Mouse (Mus musculus) v-Abl transformed pro-B cells (cell line): ENCODE measurements around the gene Nup98.

Source experiments
- in situ Hi-C, 2 experiments: fragments of 400-800 bp; cut with MboI; formaldehyde crosslinking; loops; one replicate each; pipeline ENCODE4 v1.15.1; 2025; ENCODE audit not compliant: unreplicated experiment in 2 of 2

Nup98 gene

DNA sequence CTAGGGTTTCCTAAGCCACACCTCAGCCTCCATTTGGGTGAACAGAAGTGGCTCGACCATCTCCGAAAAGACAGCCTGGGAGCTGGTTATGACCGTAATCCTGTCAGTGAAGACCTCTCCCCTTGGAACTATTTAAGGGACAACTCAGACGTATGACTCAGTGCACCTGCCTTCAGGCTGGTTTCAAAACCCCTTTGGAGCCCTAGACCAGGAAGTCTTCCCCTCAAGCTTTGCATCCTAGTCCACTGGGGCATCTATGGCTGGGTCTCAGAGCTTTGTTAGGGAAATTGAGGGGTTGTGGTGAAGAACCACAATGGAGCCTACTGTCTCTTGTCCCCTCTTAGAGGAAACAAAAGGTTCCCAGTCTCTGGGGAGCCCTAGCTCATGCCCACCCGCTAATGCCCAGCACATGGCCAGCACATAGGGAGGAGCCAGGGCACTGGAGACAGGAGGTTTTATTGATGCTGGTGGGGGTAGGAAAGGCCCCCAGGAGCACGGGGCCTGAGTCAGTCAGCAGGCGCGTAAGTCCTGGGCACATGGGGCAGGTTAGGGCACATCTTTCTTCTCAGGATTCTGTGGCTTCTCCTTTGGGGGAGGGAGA is 28.8 kb upstream of the Nup98 start:
- in situ Hi-C loops: no loop called here

DNA sequence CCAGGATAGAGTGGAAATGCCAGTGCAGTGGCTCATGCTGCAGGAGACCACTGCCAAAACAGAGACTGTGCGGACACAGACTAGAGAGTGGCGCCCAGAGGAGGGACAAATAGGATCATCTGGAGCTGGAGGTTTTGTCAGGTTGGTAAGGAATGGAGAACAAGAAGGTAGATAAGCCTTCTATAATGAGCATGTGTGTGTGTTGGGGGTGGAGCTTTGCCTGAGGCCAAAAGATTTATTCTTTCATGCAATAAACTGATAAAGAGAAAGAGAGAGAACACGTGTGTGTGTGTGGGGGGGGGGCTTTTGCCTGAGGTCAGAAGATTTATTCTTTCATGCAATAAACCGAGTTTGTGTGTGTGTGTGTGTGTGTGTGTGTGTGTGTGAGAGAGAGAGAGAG is 23.1 kb upstream of the Nup98 start:
- in situ Hi-C loops: no loop called here

DNA sequence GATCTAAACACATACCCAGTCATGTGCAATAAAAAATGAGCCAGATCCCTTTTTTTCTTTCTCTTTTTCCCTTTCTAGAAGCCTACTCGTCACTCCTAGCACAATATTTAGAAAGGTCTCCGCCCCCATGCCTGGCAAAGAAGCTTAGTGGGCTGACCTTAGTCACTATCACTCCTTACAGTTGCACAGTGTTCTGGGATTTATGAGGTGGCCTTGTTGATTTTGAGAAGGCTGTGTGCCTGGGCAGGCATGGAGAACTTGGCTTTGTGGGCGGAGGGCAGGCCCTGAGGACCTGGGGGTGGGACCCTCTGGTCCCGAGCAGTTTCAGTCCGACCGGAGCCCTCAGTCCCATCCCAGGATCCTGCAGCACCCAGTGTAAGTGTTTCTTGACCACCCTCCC is 19.8 kb upstream of the Nup98 start:
- in situ Hi-C loops: no loop called here

DNA sequence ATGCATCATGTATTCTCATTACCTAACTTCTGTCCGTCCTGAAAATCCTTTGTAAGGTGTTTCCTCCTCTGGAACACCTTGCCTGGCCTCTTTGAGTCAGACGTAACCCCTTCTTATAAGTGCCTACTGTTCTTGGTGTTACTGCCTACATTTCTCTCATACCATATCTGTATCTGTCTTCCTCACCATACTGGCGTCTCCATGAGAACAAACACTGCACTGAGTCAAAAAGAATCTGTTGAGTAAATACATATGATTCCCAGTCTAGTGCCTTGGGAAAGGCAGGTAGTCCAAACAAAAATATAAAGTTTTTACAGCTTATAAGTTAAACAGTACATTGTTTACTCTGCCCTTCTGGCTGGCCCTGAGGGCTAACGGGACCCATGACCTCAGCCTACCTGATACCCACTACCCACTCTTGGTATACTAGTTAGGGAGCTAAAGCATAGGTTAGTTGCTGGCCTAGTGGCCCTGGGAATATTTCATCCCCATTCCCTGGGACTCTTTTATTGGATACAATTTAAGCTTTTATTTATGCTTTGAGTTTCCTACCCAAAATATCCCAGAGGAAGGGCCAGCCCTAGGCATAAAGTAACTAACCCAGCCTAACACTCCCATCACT is 18.2 kb upstream of the Nup98 start:
- in situ Hi-C loops: no loop called here

DNA sequence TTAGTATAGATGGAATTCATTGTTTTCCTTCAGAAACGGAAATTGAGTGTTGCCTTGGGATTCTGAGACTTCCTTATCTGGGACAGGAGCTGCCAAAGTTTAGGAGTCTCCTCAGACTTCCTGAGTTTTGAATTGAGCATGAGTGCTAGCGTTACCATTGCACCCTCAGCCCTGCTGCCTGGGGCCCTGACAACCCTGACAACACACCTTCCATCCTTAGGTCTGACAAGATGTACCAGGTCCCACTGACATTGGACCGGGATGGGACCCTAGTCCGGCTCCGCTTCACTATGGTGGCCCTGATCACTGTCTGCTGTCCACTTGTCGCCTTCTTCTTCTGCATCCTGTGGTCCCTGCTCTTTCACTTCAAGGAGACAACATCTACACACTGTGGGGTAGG is 16.1 kb upstream of the Nup98 start:
- in situ Hi-C loops: no loop called here

DNA sequence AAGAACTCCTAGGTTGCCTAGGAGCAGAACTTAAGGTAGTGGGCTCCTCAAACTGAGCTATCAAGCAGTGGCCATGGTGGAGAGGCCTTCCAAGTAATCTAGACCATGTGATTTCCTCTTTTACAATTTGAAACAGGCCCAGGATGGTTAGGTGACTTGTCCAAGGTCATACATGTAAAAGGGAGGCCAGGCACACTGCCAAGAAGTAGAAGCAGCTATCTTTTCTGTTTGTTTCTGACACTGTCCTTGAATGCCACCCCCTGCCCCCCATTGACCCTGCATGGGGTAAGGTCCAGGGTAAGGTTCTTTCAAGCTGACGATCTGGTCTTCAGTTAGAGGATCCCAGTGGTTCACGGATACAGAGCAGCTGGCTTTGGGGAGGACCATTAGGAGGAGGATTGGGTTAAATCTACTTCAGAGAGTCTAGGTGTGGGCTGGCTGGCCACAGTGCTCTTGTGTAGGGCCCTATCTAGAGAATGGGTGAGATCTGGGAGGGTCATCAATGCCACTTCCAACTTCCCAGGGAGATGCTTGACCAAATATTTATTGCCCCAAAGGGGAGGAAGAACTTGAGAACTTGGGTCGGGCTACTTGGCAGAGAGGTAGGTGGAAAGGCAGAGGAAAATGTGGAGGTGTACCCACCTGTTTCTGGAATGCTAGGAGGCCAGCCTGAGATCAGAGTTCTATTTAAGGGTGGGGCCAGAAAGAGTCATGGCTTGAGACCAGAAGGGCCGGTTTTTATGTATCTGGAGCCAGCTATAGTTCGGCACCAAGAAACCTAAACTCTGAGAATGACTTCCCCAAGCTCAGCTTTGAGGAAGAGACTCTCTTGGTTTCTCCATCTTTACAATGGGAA is 14.1 kb upstream of the Nup98 start:
- in situ Hi-C loops: loop anchor here in 1 of 2 experiments (25.0 kb wide), 1 partner anchor 562 kb away; the partner anchor contains the start of gene Clpb

DNA sequence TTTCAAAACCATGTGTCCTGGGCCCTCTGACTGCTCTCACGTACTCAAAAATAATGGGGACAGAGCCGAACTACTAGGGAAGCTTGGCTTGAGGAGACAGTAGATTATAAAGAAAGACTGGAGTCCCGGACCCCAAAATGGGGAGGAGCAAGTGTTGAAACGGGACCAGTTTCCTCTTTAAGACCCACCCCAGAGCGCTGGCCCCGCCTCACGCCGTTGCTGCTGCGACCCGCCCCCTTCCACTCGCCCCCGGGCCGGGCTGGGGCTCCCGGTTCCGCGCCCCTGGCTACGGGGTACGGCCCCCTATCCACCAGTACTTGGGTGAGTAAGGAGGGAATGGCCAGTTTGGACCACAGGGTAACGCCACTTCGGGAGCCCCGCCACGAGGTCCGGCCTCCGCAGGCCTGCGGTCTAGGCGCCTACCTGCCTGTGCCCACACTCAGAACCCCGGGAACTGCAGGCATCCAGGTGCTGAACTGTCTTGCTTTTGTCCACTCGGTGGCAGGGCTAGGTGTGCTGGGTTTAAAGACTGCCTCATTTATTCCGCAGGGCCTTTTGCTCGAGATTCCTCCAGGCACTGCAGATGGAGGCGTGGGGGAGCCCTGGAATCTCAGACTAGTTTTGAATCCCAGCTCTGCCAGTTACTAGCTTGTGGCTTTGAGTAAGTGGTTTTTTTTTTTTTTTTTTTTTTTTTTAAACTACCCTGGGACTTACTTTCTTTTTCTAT is 13.0 kb upstream of the Nup98 start:
- in situ Hi-C loops: loop anchor here in 1 of 2 experiments (25.0 kb wide), 1 partner anchor 561 kb away; the partner anchor contains the start of gene Clpb

DNA sequence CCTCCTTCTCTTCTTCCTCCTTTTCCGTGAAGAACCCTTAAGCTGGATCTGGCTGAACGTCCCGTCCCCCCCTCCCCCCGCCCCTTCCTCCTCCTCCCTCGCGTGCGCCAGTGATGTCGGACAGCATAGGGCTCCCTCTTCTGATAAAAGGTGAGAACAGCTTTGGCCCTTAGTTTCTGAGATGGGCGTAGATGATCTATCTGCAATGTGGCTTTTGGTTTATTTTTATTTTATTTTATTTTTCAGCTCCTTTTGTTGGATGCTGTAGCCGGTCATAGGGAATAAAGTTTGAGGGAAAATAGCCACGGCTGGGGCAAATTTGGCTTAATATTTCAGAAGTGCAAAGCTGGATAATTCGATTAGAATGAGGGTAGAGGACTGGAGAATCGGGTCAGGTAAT is 12.4 kb upstream of the Nup98 start:
- in situ Hi-C loops: loop anchor here in 1 of 2 experiments (25.0 kb wide), 1 partner anchor 560 kb away; the partner anchor contains the start of gene Clpb

DNA sequence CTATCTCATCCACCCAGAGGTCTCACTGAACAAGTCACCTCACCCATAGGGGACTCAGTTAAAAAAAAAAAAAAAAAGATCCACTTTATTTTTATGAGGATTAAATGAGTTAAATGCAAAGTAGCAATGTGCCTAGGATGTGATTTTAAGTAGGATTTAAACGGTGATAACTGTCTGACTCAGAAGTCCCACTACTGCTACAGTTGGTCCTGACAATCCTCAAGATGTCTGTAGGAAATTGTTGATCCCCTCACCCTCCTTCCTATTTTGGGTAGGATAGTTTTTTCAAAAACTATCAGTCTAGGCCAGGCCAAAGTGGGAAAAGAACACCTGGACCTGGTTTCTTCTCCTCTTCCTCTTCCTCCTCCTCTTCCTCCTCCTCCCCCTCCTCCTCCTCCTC is 11.9 kb upstream of the Nup98 start:
- in situ Hi-C loops: loop anchor here in 1 of 2 experiments (25.0 kb wide), 1 partner anchor 560 kb away; the partner anchor contains the start of gene Clpb

DNA sequence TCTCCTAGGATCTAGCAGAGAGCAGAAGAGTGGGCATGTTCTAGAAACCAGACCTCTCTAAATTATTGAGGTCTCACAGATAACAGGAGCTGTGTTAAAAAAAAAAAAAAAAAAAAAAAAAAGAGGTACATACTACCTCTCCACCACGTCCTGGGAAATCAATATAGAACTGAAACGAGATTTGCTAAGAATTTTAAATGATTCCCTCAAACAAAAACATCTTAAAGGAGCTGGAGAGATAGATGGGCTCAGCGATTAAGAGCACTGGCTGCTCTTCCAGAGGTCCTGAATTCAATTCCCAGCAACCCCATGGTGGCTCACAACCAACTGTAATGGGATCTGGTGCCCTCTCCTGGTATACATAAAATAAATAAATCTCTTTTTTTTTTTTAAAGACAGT is 1.1 kb upstream of the Nup98 start:
- in situ Hi-C loops: loop anchor here (5.0 to 25.0 kb wide), 2 partner anchors 41 to 549 kb away; partner anchors contain the start of gene Clpb (in 1 of the 2)

DNA sequence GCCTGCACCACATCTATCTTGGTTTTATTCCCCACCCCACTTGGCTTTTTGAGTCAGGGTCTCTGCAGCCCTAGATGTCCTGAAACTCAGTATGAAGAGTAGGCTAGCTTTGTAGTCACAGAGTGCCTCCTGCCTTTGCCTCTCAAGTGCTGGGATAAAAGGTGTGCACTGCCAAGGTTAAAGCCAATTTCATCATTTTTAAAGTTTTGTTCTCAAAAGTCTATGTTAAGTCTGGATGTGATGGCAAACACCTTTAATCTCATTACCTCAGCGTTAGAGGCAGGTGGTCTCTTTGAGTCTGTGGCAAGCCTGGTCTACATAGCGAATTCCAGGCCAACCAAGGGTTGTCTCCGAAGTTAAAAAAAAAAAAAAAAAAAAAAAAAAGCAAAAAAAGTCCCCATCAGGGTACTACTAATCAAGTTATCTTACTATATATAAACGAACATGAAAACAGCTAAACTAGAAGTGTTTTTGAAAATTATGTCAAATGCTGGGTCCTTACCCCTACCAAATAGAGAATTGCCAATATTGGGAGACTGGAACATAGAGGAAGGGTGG is 1.1 kb downstream of the Nup98 start:
- in situ Hi-C loops: loop anchor here in 1 of 2 experiments (25.0 kb wide), 1 partner anchor 547 kb away; the partner anchor contains the start of gene Clpb

DNA sequence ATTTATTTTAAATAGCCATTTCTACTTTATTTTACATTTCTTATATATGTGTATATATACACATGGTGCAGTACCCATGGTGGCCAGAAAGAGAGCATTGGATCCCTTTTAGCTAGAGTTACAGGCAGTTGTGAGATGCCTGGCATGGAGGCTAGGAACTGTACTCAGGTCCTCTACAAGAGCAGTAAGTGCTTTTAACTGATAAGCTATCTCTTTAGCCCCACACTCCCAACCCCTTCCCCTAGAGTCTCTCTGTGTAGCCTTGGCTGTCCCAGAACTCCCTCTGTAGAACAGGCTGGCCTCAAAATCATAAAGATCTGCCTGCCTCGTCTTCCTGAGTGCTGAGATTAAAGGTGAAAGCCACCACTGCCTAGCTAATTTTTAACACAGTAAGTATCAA is 4.3 kb downstream of the Nup98 start:
- in situ Hi-C loops: loop anchor here in 1 of 2 experiments (25.0 kb wide), 1 partner anchor 543 kb away; the partner anchor contains the start of gene Clpb

DNA sequence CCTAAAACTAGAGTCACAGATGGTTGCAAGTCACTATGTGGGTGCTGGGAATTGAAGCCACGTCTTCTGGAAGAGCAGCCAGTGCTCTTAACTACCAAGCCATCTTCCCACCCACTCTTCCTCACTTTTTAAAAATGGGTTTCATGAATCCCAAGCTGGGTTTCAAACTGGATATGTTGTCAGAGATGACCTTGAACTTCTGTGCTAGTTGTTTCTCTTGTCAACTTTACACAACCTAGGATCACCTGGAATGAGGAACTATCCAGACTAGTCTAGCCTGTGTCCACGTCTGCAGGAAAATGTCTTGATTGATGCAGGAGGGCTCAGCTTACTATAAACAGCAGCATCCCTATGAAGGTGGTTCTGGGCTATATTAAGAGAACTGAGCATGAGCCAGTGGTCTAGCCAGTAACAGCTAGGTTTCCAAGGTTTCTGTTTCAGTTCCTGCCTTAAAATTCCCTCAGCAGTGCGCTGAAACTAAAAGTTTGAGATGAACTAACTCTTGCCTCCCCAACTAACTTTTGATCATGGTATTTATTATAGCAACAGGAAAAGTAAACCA is 5.6 kb downstream of the Nup98 start:
- in situ Hi-C loops: loop anchor here in 1 of 2 experiments (25.0 kb wide), 1 partner anchor 542 kb away; the partner anchor contains the start of gene Clpb

DNA sequence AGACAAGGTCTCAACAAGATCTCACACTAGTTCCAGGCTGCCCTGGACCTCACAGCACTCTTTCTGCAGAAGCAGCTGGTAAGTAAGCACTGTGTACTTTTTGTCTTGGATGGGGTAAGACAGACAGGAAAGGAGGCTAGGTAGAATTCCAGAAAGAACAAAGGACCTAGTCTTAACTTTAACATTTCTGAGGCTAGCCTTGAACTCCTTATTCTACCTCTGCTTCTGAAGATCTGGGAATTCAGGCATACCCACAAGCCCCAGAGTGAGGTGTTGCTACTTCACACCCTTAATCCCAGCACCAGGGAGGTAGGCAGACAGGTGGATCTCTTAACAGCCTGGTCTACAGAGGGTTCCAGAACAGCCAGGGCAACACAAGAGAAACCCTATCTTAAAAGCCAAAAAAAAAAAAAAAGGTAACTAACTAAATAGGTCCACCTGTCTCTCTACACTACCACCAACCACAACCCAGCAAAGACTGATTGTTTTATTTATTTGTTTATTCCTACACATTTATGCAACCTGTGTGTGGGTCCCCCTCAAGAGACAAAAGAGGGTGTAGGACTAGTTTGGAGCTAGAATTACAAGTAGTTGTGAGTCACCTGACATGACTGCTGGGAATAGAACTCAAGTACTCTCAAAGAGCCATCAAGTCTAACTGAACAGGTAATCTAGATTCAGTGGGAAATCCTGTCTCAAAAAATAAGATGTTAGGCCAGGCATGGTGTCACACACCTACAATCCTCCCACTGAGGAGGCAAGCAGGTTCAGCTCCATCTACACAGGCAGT is 8.8 kb downstream of the Nup98 start:
- in situ Hi-C loops: loop anchor here in 1 of 2 experiments (25.0 kb wide), 1 partner anchor 539 kb away; the partner anchor contains the start of gene Clpb

DNA sequence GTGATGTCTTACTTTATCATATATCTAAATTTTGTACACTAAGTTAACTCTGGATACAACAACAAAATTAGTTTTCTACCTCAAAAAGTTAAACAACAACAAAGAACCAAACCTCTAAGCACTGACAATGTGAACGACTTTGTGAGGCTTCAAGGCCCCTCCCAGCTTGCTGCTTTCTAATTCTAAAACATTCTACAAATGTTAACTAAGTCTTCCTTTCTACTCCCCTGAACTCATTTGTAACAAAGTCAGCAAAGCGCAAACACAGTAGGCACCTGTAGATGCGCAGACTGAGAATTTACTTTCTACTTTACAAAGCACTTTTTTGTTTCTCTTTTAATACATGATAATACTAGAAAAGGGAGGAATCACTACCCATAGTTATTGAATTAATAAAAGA is 9.4 kb downstream of the Nup98 start:
- in situ Hi-C loops: loop anchor here in 1 of 2 experiments (25.0 kb wide), 1 partner anchor 538 kb away; the partner anchor contains the start of gene Clpb

DNA sequence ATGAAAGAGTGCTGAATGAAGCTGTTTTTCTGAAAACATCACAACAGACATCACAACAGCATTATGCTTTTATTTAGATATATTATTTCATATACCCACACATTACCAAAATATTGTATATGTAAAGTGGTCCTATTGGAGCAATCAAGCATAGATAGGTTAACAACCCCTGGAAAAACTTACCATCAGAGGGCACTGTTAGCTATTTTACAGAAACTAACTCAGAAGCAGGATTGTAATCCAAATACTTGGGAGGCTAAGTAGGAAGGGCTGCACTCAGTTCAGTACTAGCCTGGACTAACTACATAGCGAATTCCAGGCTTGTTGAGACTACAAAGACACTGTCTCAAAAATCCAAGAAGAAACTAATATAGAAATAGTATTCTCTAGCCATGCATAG is 17.6 kb downstream of the Nup98 start:
- in situ Hi-C loops: loop anchor here in 1 of 2 experiments (5.0 kb wide), 1 partner anchor 230 kb away; no protein-coding TSS in a partner anchor

DNA sequence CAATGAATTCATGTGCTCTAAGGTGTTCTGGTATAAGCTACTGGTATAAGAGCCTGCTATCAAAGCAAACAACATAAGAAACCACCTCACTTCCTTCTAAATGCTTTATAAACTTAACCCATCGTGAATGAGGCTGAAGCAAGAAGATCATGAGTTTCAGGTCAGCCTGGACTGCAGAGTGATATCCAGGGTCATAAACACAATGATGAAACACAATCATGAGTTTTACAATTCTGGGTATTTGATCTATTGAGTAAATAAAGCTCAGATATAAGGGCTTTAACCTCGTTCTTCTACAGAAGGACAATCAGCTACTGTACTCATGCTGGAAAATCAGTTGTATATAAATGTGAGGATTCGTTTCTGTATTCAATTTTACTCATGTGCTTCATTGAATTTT is 26.1 kb downstream of the Nup98 start:
- in situ Hi-C loops: no loop called here

DNA sequence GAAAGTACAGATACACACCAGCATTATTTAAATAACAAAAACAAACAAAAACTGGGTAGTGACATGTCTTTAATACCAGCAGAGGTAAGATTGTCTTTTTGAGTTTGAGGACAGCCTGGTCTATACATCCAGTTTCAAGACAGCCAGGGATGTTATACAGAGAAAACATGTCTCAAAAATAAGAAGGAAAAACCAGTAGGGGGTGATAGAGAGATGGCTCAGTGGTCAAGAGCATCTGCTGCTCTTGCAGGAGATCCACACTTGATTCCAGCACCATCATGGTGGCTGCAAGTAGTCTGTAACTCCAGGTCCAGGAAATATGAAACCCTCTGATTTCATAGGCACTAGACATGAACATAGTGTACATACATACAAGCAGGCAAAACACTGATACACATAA is 39.7 kb downstream of the Nup98 start:
- in situ Hi-C loops: no loop called here

DNA sequence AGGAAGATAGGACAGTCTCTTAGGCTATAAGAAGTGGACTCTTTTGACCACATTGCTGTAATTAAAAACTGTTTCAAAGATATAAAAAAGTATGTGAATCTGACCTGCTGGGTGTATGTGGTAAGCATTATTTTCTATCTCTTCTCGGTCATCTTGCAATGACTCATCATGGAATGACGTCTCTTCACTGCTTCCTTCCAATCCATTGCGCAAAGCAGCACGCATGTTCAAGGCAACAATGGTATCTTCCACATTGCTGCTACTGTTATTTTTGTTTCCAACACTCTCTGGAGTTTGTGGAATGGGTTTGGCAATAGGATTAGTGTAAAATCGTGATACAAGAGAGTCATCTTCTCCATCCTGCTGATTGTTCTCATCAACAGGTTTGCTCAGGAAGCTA is 56.3 kb downstream of the Nup98 start:
- in situ Hi-C loops: no loop called here
